12 mouse cellular contexts compared by ENCODE assay signal in the genomic region with DNA sequence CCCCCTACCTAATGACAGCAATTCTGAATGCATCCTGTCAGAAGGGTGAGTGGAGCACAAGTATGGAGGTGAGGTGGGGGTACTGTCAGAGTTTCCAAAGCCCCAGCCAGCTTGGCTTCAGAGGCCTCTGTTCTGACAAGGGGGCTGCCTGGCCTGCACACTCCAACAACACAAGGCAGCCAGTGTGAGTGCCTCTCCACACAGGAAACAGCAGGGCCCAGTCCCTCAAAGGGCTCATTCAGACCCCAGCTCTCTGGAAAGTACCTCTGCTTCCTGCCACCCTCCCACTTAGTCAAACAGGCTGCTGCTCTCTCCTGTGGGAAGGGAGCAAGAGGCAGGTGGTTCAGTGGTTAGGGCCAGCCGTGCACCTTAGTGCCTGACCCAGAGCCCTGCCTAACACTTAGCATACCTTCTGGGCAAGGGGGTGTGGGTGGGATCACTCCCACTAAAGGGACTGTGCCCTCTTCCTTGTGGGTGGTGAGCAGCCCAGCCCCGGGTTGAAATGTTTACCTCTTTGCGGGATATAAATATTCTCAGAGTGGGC. TPM values are rescaled to one million over a fixed set of nuclear protein-coding genes. Genes with fewer than 3 reads are reported as not detected.
DNase-seq lines count a peak whose midpoint lies in the region; ATAC-seq and TF ChIP-seq lines count a peak whose summit lies in the region.
"Had no signal": no experiment of that assay in that cellular context is flagged by ENCODE, and none has a peak within 500 bp of the region (broad histone marks: within the 10 kb centered on the region; RNA-seq: fewer than 3 reads in every experiment).

No protein-coding gene starts in this region.

- no peak for TF ChIP-seq EP300 in heart, adult 2 months (IDR thresholded peaks at IDR 0.05; ENCODE audit: insufficient read depth, low read depth, low read length)

- no peak for TF ChIP-seq POLR2A in heart, adult 2 months (IDR thresholded peaks at IDR 0.05; ENCODE audit: insufficient read depth, low read depth, low read length)
- TF ChIP-seq POLR2A in cortical plate, adult 2 months (IDR thresholded peaks at IDR 0.05; ENCODE audit: extremely low read depth, insufficient read depth, low read length): no peak

- DNase-seq in heart, adult 2 months: no peak
- no peak for DNase-seq in heart, postnatal 25 days (ENCODE audit: low spot score)
- DNase-seq in layer of hippocampus, adult 9-11 months: peak; percentile 63
- DNase-seq in layer of hippocampus, postnatal 25 days (ENCODE audit: extremely low spot score in 1 of 2, low spot score in 1 of 2): no peak
- DNase-seq in urinary bladder, postnatal 10 days (ENCODE audit: low spot score): no peak
- DNase-seq: adrenal gland, postnatal 14 days; cerebellum, postnatal 14 days; liver, embryonic 13.5 days had no signal

- no peak overlapping the region for H3K9ac ChIP-seq in heart, adult 2 months (ENCODE audit: low read depth, low read length)
- no peak overlapping the region; the same call in 1 of the 2 replicates for H3K9ac ChIP-seq in limb, embryonic 12.5 days (replicated peaks)
- no peak overlapping the region for H3K9ac ChIP-seq in liver, embryonic 12.5 days
- H3K9ac ChIP-seq: liver, embryonic 13.5 days had no signal

- TF ChIP-seq CTCF in heart, adult 2 months (IDR thresholded peaks at IDR 0.05): no peak
- TF ChIP-seq CTCF in cortical plate, adult 2 months (IDR thresholded peaks at IDR 0.05; ENCODE audit: extremely low read depth, insufficient read depth, low read length): no peak

- H3K9me3 ChIP-seq in limb, embryonic 12.5 days: no peaks in the 10 kb centered on the region
- no peaks in the 10 kb centered on the region for H3K9me3 ChIP-seq in liver, embryonic 12.5 days (replicated peaks)
- H3K9me3 ChIP-seq: liver, embryonic 13.5 days; midbrain, embryonic 10.5 days had no signal

- H3K4me1 ChIP-seq in heart, adult 2 months (ENCODE audit: control insufficient read depth, insufficient read depth, low read length): peaks cover 10% of the 10 kb centered on the region
- H3K4me1 ChIP-seq in cortical plate, adult 2 months (ENCODE audit: control insufficient read depth, insufficient read depth, low read length): peaks cover 6% of the 10 kb centered on the region
- H3K4me1 ChIP-seq in limb, embryonic 12.5 days (replicated peaks): peaks cover 62% of the 10 kb centered on the region
- no peaks in the 10 kb centered on the region for H3K4me1 ChIP-seq in liver, embryonic 12.5 days
- H3K4me1 ChIP-seq: liver, embryonic 13.5 days had no signal

- peak; percentile 53 for ATAC-seq in limb, embryonic 12.5 days (ENCODE audit: insufficient number of reproducible peaks, insufficient read depth, low FRiP score, low TSS enrichment, low read depth)
- no peak for ATAC-seq in liver, embryonic 12.5 days

- intact Hi-C loops in heart, adult 2 months (cut with DNase I): no loop called here
- intact Hi-C loops in heart, postnatal 25 days (cut with DNase I): no loop called here

- no peak overlapping the region for H3K4me2 ChIP-seq in limb, embryonic 12.5 days
- no peak overlapping the region for H3K4me2 ChIP-seq in liver, embryonic 12.5 days
- H3K4me2 ChIP-seq: liver, embryonic 13.5 days had no signal

- H3K27me3 ChIP-seq in heart, adult 2 months (ENCODE audit: control insufficient read depth, insufficient read depth, low read length): no peaks in the 10 kb centered on the region; the same call in 1 of the 2 replicates
- H3K27me3 ChIP-seq in limb, embryonic 12.5 days: no peaks in the 10 kb centered on the region
- H3K27me3 ChIP-seq in liver, embryonic 12.5 days (replicated peaks): no peaks in the 10 kb centered on the region; the same call in 1 of the 2 replicates
- H3K27me3 ChIP-seq: liver, embryonic 13.5 days had no signal

- 59% methylated on average over 3 of the region's 3 CpGs for WGBS in heart, adult 2 months
- 82% methylated on average over 3 of the region's 3 CpGs for WGBS in limb, embryonic 12.5 days
- WGBS in liver, embryonic 12.5 days (ENCODE audit: insufficient replicate concordance): 56% methylated on average over 3 of the region's 3 CpGs

- H3K4me3 ChIP-seq in heart, adult 2 months: no peak overlapping the region
- no peak overlapping the region for H3K4me3 ChIP-seq in cortical plate, adult 2 months (ENCODE audit: insufficient read depth, low read length)
- H3K4me3 ChIP-seq in limb, embryonic 12.5 days (replicated peaks): no peak overlapping the region
- H3K4me3 ChIP-seq in liver, embryonic 12.5 days: no peak overlapping the region
- H3K4me3 ChIP-seq: liver, embryonic 13.5 days; midbrain, embryonic 10.5 days had no signal

- H3K27ac ChIP-seq in heart, adult 2 months: peak overlapping the region; percentile 55; the same call in 1 of the 2 replicates
- H3K27ac ChIP-seq in cortical plate, adult 2 months (ENCODE audit: insufficient read depth, low read length): peak overlapping the region; percentile 39; the same call in 1 of the 2 replicates
- peak overlapping the region; percentile 94 for H3K27ac ChIP-seq in limb, embryonic 12.5 days
- no peak overlapping the region for H3K27ac ChIP-seq in liver, embryonic 12.5 days
- H3K27ac ChIP-seq: liver, embryonic 13.5 days; midbrain, embryonic 10.5 days had no signal

- no peaks in the 10 kb centered on the region for H3K79me2 ChIP-seq in heart, adult 2 months (replicated peaks; ENCODE audit: control insufficient read depth, insufficient read depth, low read length)

- no peaks in the 10 kb centered on the region for H3K36me3 ChIP-seq in heart, adult 2 months (ENCODE audit: control insufficient read depth, insufficient read depth, low read length)
- peaks cover 34% of the 10 kb centered on the region for H3K36me3 ChIP-seq in limb, embryonic 12.5 days
- no peaks in the 10 kb centered on the region for H3K36me3 ChIP-seq in liver, embryonic 12.5 days
- H3K36me3 ChIP-seq: liver, embryonic 13.5 days; midbrain, embryonic 10.5 days had no signal

RNA-seq across cellular contexts. Expression of gene Cspg4, which starts 16.8 kb away (rescaled TPM):
- 10 to 100 TPM; 12.7 to 13.7 TPM for total RNA-seq in heart, adult 2 months (2021)
- 15.7 and 17.1 TPM in 2 replicates for polyA plus RNA-seq in heart, adult 2 months (2012; rRNA removed)
- 10 to 100 TPM; 15.2 to 20.4 TPM for total RNA-seq in heart, postnatal 25 days (2021)
- 10 to 100 TPM; 19.9 to 25.1 TPM for total RNA-seq in layer of hippocampus, postnatal 25 days (2021)
- 12.5 and 13.3 TPM in 2 replicates for polyA plus RNA-seq in cortical plate, adult 2 months (2012; rRNA removed)
- 13.8 and 17.5 TPM in 2 replicates for polyA plus RNA-seq in limb, embryonic 12.5 days (2016; fragmentation: Nextera tagmentation; extraction: Ambion mirVana)
- polyA plus RNA-seq in liver, embryonic 12.5 days (2016; fragmentation: Nextera tagmentation; extraction: Ambion mirVana): 0.62 and 0.63 TPM in 2 replicates

RNA-seq across cellular contexts. Expression of gene Odf3l1, which starts 17.1 kb away (rescaled TPM):
- not detected for total RNA-seq in heart, adult 2 months (2021)
- 1.5 and 1.6 TPM in 2 replicates for polyA plus RNA-seq in heart, adult 2 months (2012; rRNA removed)
- not detected for total RNA-seq in heart, postnatal 25 days (2021)
- total RNA-seq in layer of hippocampus, postnatal 25 days (2021): not detected
- 0.11 and 0.38 TPM in 2 replicates for polyA plus RNA-seq in cortical plate, adult 2 months (2012; rRNA removed)
- polyA plus RNA-seq in limb, embryonic 12.5 days (2016; fragmentation: Nextera tagmentation; extraction: Ambion mirVana): 0.52 and 0.53 TPM in 2 replicates
- polyA plus RNA-seq in liver, embryonic 12.5 days (2016; fragmentation: Nextera tagmentation; extraction: Ambion mirVana): not detected in 2 replicates
- polyA plus RNA-seq: liver, embryonic 13.5 days; midbrain, embryonic 10.5 days had no signal

RNA-seq across cellular contexts. Expression of gene Snx33, which starts 46.6 kb away (rescaled TPM):
- total RNA-seq in heart, adult 2 months (2021): 10 to 100 TPM in 1 of 2 experiments, 1 to 10 TPM in 1; 6.7 to 10.0 TPM
- polyA plus RNA-seq in heart, adult 2 months (2012; rRNA removed): 7.8 and 8.8 TPM in 2 replicates
- 10 to 100 TPM in 1 of 2 experiments, 1 to 10 TPM in 1; 8.9 to 12.5 TPM for total RNA-seq in heart, postnatal 25 days (2021)
- 1 to 10 TPM; 8.1 to 8.4 TPM for total RNA-seq in layer of hippocampus, postnatal 25 days (2021)
- polyA plus RNA-seq in cortical plate, adult 2 months (2012; rRNA removed): 6.4 and 7.4 TPM in 2 replicates
- 12.2 and 14.1 TPM in 2 replicates for polyA plus RNA-seq in limb, embryonic 12.5 days (2016; fragmentation: Nextera tagmentation; extraction: Ambion mirVana)
- 1.8 and 2.2 TPM in 2 replicates for polyA plus RNA-seq in liver, embryonic 12.5 days (2016; fragmentation: Nextera tagmentation; extraction: Ambion mirVana)

RNA-seq across cellular contexts. Expression of gene Imp3, which starts 55.7 kb away (rescaled TPM):
- total RNA-seq in heart, adult 2 months (2021): 10 to 100 TPM; 54.0 to 63.3 TPM
- 75.6 and 87.1 TPM in 2 replicates for polyA plus RNA-seq in heart, adult 2 months (2012; rRNA removed)
- total RNA-seq in heart, postnatal 25 days (2021): 10 to 100 TPM; 53.2 to 54.8 TPM
- total RNA-seq in layer of hippocampus, postnatal 25 days (2021): 10 to 100 TPM; 47.8 to 59.3 TPM
- 84.9 and 86.0 TPM in 2 replicates for polyA plus RNA-seq in cortical plate, adult 2 months (2012; rRNA removed)
- polyA plus RNA-seq in limb, embryonic 12.5 days (2016; fragmentation: Nextera tagmentation; extraction: Ambion mirVana): 77.9 and 80.1 TPM in 2 replicates
- 71.1 and 76.1 TPM in 2 replicates for polyA plus RNA-seq in liver, embryonic 12.5 days (2016; fragmentation: Nextera tagmentation; extraction: Ambion mirVana)
